Mouse (Mus musculus) frontal cortex, postnatal 10 days (tissue): ENCODE measurements around the gene Tmem109.
A peak's percentile ranks its signal among the peaks of the same experiment; 100 is the strongest.

Experiments
- DNase-seq, 2 experiments: peaks; one replicate each; pipeline ENCODE4 v3.0.0; 2022; ENCODE audit warnings: low spot score in 2 of 2, mixed read lengths in 1 of 2

The Tmem109 gene

DNA sequence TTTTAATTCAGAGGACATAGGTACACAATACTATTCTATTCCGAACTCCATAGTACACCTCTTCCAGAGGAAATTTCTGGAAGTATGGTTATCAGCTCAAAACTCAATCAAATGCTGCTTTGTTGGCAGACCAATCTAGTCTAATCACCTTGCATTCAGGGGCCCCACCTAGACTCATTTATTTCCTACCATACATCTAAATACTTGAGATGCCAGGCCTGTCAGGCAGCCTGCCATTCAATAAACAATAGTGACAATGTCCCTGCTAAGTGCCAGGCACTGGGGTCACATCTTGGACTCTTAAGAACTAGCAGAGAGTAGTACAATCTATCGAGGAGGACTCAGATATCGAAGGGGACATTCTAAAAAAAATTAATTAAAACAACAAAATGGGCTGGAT is 10.4 kb upstream of the Tmem109 start:
- no peak for DNase-seq

DNA sequence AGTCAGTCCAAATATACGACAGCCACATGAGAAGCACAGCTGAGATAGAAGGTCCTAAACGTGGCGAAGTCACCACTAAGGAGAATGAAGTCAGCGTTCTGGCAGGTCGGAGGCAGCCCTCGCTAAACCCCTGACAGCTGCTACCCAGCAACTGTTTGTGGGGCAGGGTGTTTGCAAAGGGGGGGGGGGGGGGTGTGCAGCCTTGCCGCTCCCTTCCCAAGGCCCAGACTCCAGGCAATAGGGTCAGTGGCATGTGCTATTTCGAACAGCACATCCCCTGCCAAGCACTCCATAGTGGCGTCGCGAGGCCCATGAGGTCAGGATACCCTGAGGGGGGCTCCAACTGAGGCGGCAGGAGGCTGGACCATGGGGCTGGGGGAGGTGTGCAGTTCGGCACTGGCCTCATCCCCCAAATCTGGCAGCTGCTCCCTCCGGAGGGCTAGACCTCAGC is 801 bp downstream of the Tmem109 start:
- DNase-seq = no peak

DNA sequence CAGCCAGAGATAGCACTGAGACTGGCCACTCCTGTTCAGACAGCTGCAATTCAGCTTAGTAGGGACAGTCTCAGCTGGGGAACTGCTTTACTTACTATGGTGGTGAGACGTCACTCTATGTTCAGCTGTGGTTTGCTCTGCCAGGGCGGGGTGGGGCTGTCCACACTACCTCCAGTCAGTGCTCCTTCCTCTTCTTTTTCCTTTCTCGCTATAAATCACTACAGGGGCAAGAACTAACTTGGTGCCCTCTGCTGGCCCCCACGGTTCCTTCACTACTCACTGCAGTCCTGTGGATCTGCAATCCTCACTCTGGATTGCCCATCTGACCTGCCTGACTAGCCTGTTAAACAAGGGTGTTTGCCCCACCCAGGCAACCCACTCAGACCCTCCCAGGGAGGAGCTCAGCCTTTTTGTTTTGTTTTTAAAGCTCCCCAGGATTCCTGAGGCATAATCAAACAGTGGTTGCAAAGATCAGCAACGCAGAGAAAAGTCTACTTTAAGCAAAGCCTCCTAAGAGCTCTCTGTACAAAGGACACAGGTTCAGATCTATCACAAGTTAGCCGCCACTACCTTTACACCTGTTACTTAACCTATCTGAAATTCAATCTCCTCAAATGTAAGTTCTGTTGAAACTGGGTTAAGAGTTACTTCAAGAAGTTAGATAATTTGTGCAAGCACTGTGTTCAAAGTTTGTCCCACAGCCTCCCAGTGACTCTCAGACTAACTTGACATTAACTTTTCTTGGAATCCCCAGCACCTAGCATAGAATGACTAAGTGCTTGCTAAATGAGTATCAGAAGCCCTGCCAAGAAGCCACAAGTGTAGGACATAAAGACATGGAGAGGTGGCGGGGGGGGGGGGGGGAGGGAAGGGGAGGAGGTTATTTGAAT is 1.5 kb downstream of the Tmem109 start:
- DNase-seq = no peak

DNA sequence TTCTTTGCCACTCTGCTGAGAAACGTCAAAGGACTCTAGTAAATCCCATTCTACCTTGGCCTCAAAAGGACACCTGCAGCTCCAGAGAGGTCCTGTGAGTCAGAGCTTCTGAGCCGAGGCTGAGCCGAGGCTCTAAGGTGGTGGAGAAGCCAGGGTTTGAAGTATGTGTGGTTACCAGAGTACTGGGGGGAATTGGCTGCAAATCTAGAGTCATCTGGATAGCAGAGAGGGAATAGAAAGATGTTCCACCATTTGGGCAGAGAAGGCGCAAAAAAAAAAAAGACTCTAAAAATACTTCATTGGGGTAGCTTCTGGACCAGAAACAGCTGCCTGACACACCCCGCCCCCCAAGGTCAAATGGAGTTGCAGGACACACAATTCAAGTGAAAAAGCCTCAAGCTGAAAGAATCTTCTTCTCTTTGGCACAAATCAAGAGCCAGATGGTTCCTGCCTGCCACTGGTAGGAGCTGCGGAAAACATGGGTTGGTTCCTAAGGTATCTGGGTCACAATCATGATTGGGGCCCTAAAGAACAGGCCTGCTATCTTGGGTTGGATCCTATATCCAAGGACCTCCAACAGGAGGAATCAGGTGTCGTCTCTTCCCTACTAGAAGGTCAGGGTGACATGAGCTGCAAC is 3.5 kb downstream of the Tmem109 start:
- DNase-seq = no peak

DNA sequence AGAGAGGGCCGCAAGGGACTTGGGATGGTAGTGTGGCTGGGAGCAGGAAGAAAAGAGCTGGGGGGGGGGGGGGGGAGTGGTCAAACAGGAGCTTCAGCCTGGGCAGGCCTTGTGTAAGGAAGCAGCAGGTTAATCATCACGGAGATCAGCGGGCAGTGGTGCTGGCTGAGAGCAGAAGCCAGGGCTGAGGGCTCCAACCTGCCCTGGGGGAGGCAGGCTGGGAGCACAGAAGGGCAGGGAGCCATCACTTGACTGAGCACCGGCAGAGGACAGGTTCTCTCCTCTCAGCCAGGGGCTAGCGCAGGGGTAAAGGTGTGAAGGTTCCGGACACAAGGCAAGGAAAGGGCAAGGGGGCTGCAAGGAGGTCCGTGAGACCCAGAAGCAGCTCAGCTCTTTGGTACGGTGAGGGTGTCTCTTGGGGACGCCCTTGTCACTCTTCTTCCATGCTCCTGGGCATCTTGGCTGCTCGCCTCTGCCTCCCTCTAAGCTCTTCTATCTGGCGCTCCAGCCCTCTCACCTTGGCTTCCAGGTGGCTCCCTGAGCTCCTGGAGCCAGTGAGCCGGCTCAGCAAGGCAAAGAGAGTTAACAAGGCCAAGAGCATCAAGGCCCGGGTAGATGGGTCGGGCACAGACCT is 10.4 kb downstream of the Tmem109 start:
- DNase-seq = no peak

DNA sequence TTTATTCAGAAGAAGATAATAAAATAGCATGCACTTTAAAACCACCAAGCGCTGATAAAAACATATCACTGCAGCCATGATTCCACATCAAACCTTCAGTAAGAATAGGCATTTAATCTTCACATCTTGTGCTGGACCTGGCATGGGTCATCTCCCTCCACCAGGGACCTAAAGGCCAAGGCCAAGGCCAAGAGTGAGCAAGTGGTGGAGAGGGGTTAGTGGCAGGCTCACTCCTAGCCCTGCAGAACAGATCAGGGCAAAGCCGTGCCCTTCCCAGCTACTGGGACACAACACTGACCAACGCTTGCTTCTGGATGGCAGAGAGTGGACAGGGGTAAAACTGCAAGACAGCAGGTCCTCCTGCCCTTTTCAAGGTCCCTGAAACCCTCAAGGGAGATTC is 11.1 kb downstream of the Tmem109 start:
- no peak for DNase-seq

DNA sequence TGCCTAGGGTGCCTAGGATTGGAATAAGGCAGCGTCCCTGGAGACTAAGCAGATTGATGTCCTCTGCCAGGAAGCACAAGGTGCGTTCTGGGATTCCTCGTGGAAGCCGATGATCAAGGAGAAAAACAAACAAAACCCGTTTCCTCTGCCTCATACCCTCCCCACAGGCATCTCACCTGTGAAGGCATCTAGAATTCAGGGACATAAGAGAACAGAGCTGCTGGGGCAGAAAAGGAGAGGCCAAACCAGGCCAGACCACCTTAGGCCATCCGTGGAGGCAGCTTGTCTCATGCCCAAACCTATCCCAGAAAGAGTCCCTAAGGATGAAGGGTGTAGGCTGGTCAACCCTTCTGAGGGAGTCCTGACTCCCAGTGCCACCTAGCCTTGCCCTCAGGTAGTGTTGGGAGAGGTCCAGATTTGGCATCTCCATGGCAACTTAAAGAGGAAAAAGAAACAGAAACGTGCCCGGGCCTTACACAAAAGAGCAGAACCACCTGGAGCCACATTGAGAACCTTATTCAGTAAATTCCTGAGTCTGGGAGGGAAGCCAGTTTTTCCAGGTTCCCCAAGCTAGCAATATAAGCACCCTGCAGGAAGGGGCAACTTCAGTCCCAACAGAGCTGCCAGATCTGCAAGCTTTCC is 11.8 kb downstream of the Tmem109 start, which contains the start of gene Tmem132a:
Gene Tmem132a (minus strand): TSS at position 55 of the 642 bp plus-strand sequence.
- DNase-seq = no peak

DNA sequence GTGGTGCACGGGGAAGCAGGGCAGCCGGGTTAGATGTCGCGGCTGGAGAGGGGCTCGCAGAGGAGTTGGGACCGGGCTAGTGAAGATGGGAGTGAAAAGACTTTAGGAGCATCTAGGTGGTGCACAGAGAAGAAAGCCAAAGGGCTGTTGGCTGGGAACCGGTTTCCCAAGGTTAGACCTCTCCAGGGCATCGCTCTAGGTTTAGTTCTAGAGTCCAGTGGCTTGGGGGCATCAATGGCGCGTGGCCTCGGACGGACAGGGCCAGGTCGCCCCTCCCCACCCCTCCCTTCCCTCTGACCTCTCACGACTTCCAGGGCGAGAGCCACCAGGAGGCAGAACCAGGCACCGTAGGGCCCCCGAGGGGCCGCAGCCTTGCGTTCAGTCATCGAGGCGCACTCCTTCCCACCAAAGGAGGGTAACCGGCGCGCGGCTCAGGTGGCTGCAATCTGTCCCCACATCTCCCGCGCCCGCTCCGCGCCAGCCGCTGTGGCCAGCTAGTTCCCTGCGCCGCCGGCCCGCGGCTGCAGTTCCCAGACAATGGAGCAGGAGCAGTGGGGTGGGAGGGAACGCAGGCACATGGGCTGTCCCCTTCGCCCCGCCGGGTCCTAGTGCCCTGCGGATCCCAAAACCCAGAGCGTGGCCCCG is 12.4 kb downstream of the Tmem109 start:
- peak; percentile 75 to 83 for DNase-seq

DNA sequence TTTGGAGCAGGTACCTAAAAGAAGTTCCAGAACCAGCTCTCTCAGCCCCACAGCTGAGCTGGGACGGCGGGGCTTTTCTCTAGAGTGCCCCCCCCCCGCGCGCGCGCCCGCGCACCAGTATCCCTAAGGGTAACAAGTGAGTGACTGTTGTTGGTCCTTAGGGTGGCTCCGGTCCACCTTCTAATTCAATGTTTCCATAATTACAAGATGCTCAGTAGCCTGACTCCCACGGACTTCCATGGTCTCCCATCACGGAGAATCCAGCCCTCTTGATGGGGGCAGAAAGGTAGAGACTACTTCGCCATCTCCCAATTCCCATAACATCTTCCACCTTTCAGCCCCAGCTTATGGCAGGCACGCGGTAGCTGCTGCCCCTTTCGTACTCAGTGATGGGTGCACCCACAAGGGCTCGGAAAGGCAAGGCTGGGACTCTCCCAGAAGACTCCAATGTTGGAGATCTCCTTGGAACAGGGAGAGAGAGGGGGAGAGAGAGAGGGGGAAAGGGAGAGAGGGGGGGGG is 13.1 kb downstream of the Tmem109 start:
- no peak for DNase-seq

DNA sequence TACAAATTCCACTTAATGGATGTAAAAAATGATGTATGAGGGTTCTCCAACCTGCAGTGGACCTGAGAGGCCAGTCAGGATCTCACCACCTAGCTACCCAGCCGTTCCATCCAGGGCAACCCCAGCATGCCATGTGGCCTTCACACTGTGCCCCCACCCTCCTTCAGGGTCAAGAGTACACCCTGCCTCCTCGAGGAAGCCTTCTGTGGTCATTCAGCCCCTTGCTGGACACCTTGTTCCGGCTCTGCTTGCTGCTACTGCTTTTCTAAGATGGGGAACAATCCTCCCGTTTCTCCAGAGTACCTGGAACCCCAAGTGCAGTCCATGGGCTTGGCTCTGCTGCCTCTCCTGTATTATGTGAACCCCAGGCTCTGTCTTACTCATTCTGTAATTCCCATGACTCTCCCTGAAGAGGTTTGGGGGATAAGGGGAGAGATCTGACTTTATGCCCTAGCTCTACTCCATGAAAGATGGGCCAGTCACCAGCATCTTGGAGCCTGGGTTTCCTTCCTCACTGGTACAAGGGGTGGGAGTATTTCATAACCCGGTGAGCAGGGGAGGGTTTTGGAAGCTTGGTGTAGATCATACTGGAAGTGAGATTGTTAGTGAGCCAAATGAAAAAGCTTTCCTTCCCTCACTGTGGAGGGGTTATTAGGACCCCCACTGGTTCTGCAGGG is 13.7 kb downstream of the Tmem109 start:
- DNase-seq = no peak

DNA sequence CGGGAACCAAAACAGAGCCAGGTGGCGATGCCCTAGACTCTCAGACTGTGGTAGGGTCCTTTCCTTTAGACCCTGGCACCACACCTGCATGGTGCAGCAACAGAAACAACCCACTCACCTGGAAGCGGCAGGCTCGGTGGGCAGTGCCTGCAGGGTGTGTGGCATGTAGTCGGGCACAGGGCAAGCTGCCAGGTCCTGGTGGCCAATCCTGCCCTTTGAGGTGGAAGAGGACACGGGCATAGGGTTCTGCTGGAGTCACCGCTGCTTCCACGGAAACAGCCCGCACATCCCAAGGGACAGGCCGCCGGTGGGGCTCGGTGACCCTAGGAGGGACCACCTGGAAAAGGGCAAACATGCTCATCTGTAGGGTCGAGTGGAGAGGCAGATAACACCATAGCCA is 15.4 kb downstream of the Tmem109 start:
- no peak for DNase-seq

DNA sequence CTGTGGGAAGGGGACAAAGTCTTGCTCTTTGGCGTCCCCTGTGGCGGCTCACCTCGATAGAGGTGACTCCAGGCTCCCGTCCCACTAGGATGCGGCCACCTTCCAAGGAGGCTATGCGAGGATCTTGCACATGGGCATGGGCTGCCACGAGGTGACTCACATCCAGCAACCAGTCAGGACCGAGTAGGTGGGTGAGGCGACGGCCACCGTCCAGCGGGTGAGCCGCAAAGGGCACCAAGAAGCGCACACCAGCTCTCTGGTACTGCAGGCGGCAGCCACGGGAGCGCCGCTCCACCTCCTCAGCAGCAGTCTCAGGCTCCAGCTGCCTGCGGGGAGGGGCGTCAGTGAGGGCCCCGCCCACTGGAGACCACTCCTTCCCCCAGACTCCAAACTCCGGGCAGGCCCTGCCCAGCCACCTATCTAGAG is 21.7 kb downstream of the Tmem109 start:
- DNase-seq = no peak

DNA sequence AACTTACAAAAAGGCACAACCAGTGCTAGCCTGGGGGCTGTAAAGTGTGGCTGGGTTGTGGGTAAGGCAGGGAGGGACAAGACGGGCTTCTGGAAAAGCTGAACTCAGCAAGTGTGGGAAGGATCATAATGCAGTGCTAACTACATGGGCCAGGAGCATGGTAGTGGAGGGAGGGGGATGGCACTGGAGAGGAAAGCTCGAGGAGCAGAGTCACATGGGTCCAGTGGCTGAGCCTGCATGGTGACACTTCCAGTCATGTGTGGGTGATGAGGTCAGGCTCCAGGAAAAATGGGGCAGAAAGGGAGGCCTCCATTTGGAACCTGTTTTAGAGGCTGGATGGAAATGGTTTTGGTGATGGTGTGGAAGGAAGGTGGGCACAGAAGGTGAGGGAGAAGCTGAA is 25.3 kb downstream of the Tmem109 start:
- DNase-seq = no peak

DNA sequence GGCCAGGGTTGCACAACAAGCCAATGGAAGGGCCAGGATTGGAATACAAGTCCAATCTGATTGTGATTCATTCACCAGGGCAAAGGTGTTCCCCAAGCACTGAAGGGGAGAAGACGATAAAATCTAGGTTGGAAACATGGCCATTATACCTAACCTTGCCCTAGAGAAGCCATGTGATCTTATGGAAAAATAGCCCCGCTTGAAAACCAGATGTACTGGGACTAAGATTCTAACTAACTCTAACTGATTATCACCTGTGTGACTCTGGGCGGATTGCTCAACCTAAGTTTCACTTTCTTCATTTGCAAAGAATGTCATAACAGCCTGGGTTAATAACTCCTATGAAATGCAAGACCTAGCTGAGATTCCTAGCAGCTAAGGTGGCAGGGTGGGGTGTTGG is 26.4 kb downstream of the Tmem109 start:
- DNase-seq = no peak

DNA sequence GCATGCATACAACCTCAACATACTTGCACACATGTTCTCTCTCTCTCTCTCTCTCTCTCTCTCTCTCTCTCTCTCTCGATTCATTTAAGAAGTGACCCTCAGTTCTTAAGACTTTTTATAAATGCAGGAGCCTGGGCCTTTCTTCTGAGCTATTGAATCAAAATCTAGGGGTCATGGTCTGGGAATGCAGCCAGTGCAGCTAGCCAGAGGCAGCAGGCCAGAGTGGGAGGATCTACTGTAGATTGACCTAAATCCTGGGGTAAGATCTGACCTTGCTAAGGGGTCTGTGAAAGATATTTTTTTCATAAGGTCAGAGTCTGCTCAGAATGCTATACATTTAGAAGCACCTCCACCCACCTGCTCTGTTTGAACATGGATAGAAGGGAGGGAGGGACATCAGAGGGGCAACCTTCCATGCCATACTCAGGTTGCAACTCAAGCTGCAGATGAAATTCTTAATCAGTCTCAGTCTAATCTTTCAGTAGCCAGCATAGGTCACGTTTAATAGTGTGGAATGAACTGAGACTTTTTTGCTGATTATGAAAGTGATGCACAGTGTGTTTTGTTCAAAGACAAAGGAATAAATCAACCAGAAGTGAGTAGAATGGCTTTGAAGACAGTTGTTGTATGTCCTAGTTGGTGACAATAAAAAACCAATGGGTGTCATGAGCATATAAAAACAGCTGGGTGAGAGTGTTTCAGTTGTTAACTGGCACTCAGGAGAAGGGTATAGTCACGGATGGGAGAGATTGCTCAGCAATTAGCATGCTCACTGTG is 34.3 kb downstream of the Tmem109 start:
- DNase-seq = no peak

DNA sequence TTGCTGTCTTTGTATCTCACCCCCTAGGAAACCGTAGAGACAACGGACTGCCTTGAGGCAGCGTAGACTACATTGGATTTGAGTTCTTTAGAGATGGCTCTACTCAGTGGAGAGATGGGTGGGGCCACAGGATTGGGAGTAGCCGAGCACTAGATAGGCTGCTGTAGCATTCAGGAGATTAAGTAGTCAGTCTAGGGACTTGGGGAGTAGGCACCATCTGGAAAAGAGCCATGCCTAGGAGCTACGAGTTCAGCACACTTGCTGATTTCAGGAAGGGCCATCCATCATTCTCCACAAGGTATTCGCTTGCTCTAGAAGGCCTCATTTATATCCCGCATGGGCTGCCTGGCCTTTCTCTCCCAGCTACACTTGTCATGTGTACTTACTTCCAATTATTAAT is 35.7 kb downstream of the Tmem109 start:
- no peak for DNase-seq

DNA sequence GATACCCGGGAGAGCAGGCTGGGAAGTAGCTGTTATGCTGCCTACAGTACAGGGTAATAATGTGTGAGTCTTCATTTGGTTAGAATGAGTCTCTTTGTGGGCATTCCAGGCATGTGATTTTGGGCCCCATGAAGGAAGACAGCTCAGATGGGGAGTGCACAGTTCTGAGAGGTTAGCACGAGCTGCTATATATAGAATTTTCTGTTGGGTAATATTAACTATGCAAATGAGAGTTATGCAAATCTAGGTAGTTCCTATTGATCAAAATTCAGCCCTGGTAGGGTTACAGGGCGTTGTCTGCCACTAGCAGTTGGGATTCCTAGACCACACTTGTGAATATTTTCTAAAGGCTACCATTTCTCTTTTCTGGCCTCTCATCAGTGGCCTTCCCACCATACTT is 36.3 kb downstream of the Tmem109 start:
- DNase-seq = no peak

DNA sequence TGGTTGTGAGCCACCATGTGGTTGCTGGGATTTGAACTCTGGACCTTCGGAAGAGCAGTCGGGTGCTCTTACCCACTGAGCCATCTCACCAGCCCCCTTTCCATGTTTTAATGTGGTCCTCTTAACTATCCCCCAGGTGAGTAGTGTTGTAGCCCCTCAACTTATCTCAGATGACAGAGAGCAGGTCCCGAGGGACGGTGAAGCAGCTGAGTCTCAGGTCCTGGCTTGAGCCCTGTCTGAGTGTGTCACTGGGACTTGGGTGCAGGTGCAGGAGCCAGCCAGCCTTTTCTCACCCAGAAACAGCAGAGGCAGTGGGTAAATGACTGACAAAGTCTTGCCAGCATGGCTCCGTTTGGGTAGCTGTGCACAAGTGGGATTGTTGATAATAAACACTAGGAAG is 37.6 kb downstream of the Tmem109 start:
- DNase-seq = no peak

DNA sequence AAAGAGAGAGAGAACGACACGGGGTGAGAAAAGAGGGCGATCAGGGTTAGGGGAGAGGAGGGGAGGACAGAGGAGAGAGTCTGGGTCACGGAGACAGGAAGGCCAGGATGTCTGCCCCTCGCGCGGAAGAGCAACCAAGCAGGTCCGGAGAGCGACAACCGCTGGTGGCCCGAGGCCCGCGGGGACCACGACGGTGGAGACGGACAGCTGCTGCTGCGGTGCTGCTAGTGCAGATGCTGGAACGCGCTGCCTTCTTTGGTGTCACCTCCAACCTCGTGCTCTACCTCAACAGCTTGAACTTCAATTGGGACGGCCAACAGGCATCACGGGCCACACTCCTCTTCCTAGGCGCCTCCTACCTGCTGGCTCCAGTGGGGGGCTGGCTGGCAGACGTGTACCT is 38.9 kb downstream of the Tmem109 start:
- no peak for DNase-seq
